Mouse (Mus musculus): ENCODE measurements around the gene Nf1. TPM values are rescaled to one million over a fixed set of nuclear protein-coding genes. Genes with fewer than 3 reads are reported as not detected.

Nf1 gene
- polyA plus RNA-seq, 1 experiment from 2014 or later, result 6.3 TPM

GRCm38 (mm10) chr11:79336722-79337267, 2.7 kb upstream of the Nf1 start:
- 90% methylated on average over 5 of the region's 5 CpGs for WGBS

GRCm38 (mm10) chr11:79338621-79339020, 872 bp upstream of the Nf1 start:
- H3K27ac ChIP-seq, result peak overlapping the region; percentile 92; the same call in 1 of the 2 replicates
- peak overlapping the region; percentile 71 for H3K4me2 ChIP-seq
- peak overlapping the region; percentile 92 for H3K9ac ChIP-seq
- peaks cover 6% of the 10 kb centered on the region; the same call in 1 of the 2 replicates for H3K36me3 ChIP-seq
- H3K4me1 ChIP-seq, result peaks cover 16% of the 10 kb centered on the region
- no peaks in the 10 kb centered on the region for H3K9me3 ChIP-seq
- no peak for ATAC-seq (ENCODE audit: borderline replicate concordance, extremely low read depth, low FRiP score, low TSS enrichment)
- peak overlapping the region; percentile 87 for H3K4me3 ChIP-seq
- WGBS, result 44% methylated on average over 4 of the region's 4 CpGs
- H3K27me3 ChIP-seq, result no peaks in the 10 kb centered on the region

More at GRCm38 (mm10) chr11:79336722-79337267, 2.7 kb upstream of the Nf1 start:
- Histone ChIP-seq H3K27me3 (no peaks in the 10 kb centered on the region), H3K27ac (no peak overlapping the region), H3K4me2 (no peak overlapping the region), H3K4me1 (peaks cover 16% of the 10 kb centered on the region), H3K36me3 (no peaks in the 10 kb centered on the region), H3K9ac (no peak overlapping the region), H3K9me3 (no peaks in the 10 kb centered on the region), H3K4me3 (no peak overlapping the region)
- no peak for ATAC-seq (ENCODE audit: borderline replicate concordance, extremely low read depth, low FRiP score, low TSS enrichment)

- ATAC-seq (ENCODE audit: borderline replicate concordance, extremely low read depth, low FRiP score, low TSS enrichment), result peak; percentile 83
- Histone ChIP-seq H3K4me2 (peak overlapping the region; percentile 71), H3K9ac (peak overlapping the region; percentile 92), H3K27me3 (no peaks in the 10 kb centered on the region), H3K9me3 (no peaks in the 10 kb centered on the region), H3K36me3 (peaks cover 9% of the 10 kb centered on the region; the same call in 1 of the 2 replicates), H3K4me3 (peak overlapping the region; percentile 87), H3K27ac (peak overlapping the region; percentile 92), H3K4me1 (peaks cover 16% of the 10 kb centered on the region)
- under 1% methylated on average over 17 of the region's 63 CpGs for WGBS
Measured at GRCm38 (mm10) chr11:79339808-79340781, 602 bp downstream of the Nf1 start.

- H3K4me3 ChIP-seq, result no peak overlapping the region
- no peak overlapping the region for H3K4me2 ChIP-seq
- no peak overlapping the region for H3K27ac ChIP-seq
- 0 out of 2 replicates have a peak, but pooled peaks cover 3% of the 10 kb centered on the region for H3K4me1 ChIP-seq
- no peak overlapping the region for H3K9ac ChIP-seq
- ATAC-seq (ENCODE audit: borderline replicate concordance, extremely low read depth, low FRiP score, low TSS enrichment), result no peak
- WGBS, result 53% methylated on average over 3 of the region's 3 CpGs
- H3K9me3 ChIP-seq, result no peaks in the 10 kb centered on the region
- no peaks in the 10 kb centered on the region for H3K36me3 ChIP-seq
- H3K27me3 ChIP-seq, result no peaks in the 10 kb centered on the region
Measured at GRCm38 (mm10) chr11:79356995-79357394, 17.5 kb downstream of the Nf1 start.

GRCm38 (mm10) chr11:79357397-79357796, 17.9 kb downstream of the Nf1 start:
- no peaks in the 10 kb centered on the region for H3K36me3 ChIP-seq
- ATAC-seq (ENCODE audit: borderline replicate concordance, extremely low read depth, low FRiP score, low TSS enrichment), result no peak
- no peaks in the 10 kb centered on the region for H3K9me3 ChIP-seq
- no peak overlapping the region for H3K4me3 ChIP-seq
- H3K9ac ChIP-seq, result no peak overlapping the region
- H3K4me2 ChIP-seq, result no peak overlapping the region
- 88% methylated on average over 1 of the region's 1 CpGs for WGBS
- H3K27ac ChIP-seq, result no peak overlapping the region
- H3K27me3 ChIP-seq, result no peaks in the 10 kb centered on the region
- 0 out of 2 replicates have a peak, but pooled peaks cover 3% of the 10 kb centered on the region for H3K4me1 ChIP-seq

- Histone ChIP-seq H3K9ac (no peak overlapping the region), H3K9me3 (no peaks in the 10 kb centered on the region), H3K27me3 (no peaks in the 10 kb centered on the region), H3K27ac (no peak overlapping the region), H3K4me2 (no peak overlapping the region), H3K36me3 (no peaks in the 10 kb centered on the region), H3K4me1 (peaks cover 21% of the 10 kb centered on the region), H3K4me3 (no peak overlapping the region)
- WGBS, result 82% methylated on average over 3 of the region's 3 CpGs
- ATAC-seq (ENCODE audit: borderline replicate concordance, extremely low read depth, low FRiP score, low TSS enrichment), result no peak
Measured at GRCm38 (mm10) chr11:79364956-79365355, 25.5 kb downstream of the Nf1 start.

- no peak for ATAC-seq (ENCODE audit: borderline replicate concordance, extremely low read depth, low FRiP score, low TSS enrichment)
- H3K4me3 ChIP-seq, result no peak overlapping the region
- 0 out of 2 replicates have a peak overlapping the region, but pooled peaks have one; percentile 24 for H3K27ac ChIP-seq
- H3K9ac ChIP-seq, result no peak overlapping the region
- no peak overlapping the region for H3K4me2 ChIP-seq
- no peaks in the 10 kb centered on the region for H3K9me3 ChIP-seq
- H3K4me1 ChIP-seq, result peaks cover 21% of the 10 kb centered on the region
- WGBS, result 24% methylated on average over 8 of the region's 8 CpGs
- no peaks in the 10 kb centered on the region for H3K36me3 ChIP-seq
- H3K27me3 ChIP-seq, result no peaks in the 10 kb centered on the region
Measured at GRCm38 (mm10) chr11:79366284-79366683, 26.8 kb downstream of the Nf1 start.

- no peaks in the 10 kb centered on the region for H3K9me3 ChIP-seq
- 90% methylated on average over 4 of the region's 4 CpGs for WGBS
Measured at GRCm38 (mm10) chr11:79373031-79373430, 33.5 kb downstream of the Nf1 start.

GRCm38 (mm10) chr11:79398336-79398735, 58.8 kb downstream of the Nf1 start:
- no peak for ATAC-seq (ENCODE audit: borderline replicate concordance, extremely low read depth, low FRiP score, low TSS enrichment)
- Histone ChIP-seq H3K4me1 (no peaks in the 10 kb centered on the region), H3K27me3 (no peaks in the 10 kb centered on the region), H3K4me3 (no peak overlapping the region), H3K9me3 (no peaks in the 10 kb centered on the region), H3K27ac (no peak overlapping the region), H3K9ac (no peak overlapping the region), H3K4me2 (no peak overlapping the region), H3K36me3 (0 out of 2 replicates have a peak, but pooled peaks cover 11% of the 10 kb centered on the region)
- 59% methylated on average over 3 of the region's 3 CpGs for WGBS

More at GRCm38 (mm10) chr11:79373031-79373430, 33.5 kb downstream of the Nf1 start:
- no peaks in the 10 kb centered on the region for H3K36me3 ChIP-seq
- no peak overlapping the region for H3K9ac ChIP-seq
- H3K4me1 ChIP-seq, result peaks cover 2% of the 10 kb centered on the region
- no peak overlapping the region for H3K4me2 ChIP-seq
- no peaks in the 10 kb centered on the region for H3K27me3 ChIP-seq
- no peak overlapping the region for H3K27ac ChIP-seq
- no peak for ATAC-seq (ENCODE audit: borderline replicate concordance, extremely low read depth, low FRiP score, low TSS enrichment)
- no peak overlapping the region for H3K4me3 ChIP-seq

- Histone ChIP-seq H3K36me3 (peaks cover 13% of the 10 kb centered on the region), H3K9me3 (no peaks in the 10 kb centered on the region), H3K4me1 (no peaks in the 10 kb centered on the region), H3K4me2 (no peak overlapping the region), H3K4me3 (no peak overlapping the region), H3K9ac (no peak overlapping the region), H3K27ac (no peak overlapping the region), H3K27me3 (no peaks in the 10 kb centered on the region)
- WGBS, result 77% methylated on average over 6 of the region's 6 CpGs
- ATAC-seq (ENCODE audit: borderline replicate concordance, extremely low read depth, low FRiP score, low TSS enrichment), result no peak
Measured at GRCm38 (mm10) chr11:79403625-79404319, 64.3 kb downstream of the Nf1 start.

- peaks cover 15% of the 10 kb centered on the region for H3K36me3 ChIP-seq
- no peak for ATAC-seq (ENCODE audit: borderline replicate concordance, extremely low read depth, low FRiP score, low TSS enrichment)
Measured at GRCm38 (mm10) chr11:79413761-79414513, 74.4 kb downstream of the Nf1 start.

More at GRCm38 (mm10) chr11:79413761-79414513, 74.4 kb downstream of the Nf1 start:
- no peaks in the 10 kb centered on the region for H3K4me1 ChIP-seq
- no peak overlapping the region for H3K27ac ChIP-seq
- no peaks in the 10 kb centered on the region for H3K9me3 ChIP-seq
- H3K9ac ChIP-seq, result no peak overlapping the region
- no peak overlapping the region for H3K4me3 ChIP-seq
- no peak overlapping the region for H3K4me2 ChIP-seq
- WGBS, result 88% methylated on average over 7 of the region's 7 CpGs
- no peaks in the 10 kb centered on the region for H3K27me3 ChIP-seq
